Mouse (Mus musculus) left cerebral cortex, adult 2 months (tissue): ENCODE measurements around the gene Atf6. TPM values are rescaled to one million over a fixed set of nuclear protein-coding genes. Genes with fewer than 3 reads are reported as not detected.

Experiments
- DNase-seq, 2 experiments: peaks; one replicate each; pipeline ENCODE4 v3.0.0; 2021 to 2022; ENCODE audit warnings: low spot score in 2 of 2, mixed read lengths in 1 of 2; ENCODE audit errors: extremely low spot score in 1 of 2
- H3K27ac ChIP-seq: fragments of 200-600 bp; 2 replicates; pipeline ENCODE4 v1.8.1; 2022
- H3K4me3 ChIP-seq: fragments of 200-600 bp; 2 replicates; pipeline ENCODE4 v1.8.1; 2022
- CTCF ChIP-seq: fragments of 200-600 bp; IDR thresholded peaks from 2 replicates; pipeline ENCODE4 v1.8.1; 2022; ENCODE audit warnings: antibody characterized with exemption, mild to moderate bottlenecking, moderate library complexity
- intact Hi-C: fragments of 180-260 bp; cut with DNase I; formaldehyde crosslinking; loops from one replicate; pipeline ENCODE4 v1.15.1; 2025
- total RNA-seq, 2 experiments: library from RNA; stranded (reverse); gene quantifications; 2 replicates each; pipeline ENCODE4 v1.2.3; 2021

Atf6 gene
- total RNA-seq, 2 experiments from 2014 or later: 52.7 to 59.5 TPM

DNA sequence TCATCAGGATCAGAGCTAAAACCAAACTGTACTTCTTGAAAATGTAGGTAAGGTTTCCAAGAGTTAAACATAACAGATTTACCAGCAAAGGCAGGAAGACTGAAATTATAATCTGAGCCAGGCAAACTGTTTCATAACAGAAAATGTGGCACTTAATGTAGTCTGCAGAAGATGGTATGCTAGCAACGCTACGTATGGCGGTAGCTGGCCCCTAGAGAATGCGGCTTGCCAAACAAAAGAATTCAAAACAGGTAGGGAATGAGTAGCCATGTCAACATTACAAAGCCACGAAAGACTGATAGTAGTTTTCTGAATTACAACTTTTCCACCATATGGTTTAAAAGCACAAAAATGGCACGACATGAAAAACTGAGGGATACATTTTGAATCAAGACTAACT, 38.2 kb downstream of the Atf6 start:
- no peak for DNase-seq
- H3K4me3 ChIP-seq: no peak overlapping the region
- H3K27ac ChIP-seq: no peak overlapping the region
- intact Hi-C loops: no loop called here
- no peak for TF ChIP-seq CTCF

DNA sequence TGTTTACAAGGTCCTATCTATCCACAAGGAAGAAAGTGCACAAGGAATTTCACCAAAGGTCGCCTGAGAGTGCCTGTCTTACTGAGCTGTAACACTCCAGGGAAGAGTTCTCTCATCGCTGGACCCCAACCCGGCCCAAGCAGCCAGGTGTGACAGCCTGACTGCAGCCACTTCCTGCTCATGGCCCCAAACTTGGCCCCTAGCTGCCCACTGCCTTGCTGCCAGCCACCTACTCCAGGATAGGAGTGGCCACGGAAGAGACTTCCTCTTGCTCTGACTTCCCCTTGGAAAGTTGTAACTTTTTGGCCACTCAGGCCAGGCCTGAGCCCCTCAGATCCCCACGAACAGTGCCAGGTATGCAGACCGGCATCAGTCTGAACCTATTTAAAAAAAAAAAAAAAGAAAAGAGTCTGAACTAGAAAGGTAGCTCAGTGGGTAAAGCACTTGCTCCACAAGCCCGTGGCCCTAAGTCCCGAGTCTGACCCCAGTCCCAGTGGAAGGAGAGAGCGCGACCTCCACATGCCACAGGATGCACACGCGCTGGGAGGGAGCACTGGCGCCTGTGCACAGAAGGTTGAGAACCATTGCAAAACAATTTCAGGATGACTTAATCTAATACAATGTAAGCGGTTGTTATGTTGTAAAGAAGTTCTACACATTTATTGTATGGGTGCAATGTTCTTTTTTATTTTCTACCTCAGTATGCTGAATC, 47.3 kb downstream of the Atf6 start:
- no peak overlapping the region for H3K27ac ChIP-seq
- intact Hi-C loops: no loop called here
- no peak overlapping the region for H3K4me3 ChIP-seq
- TF ChIP-seq CTCF: no peak
- DNase-seq: no peak

DNA sequence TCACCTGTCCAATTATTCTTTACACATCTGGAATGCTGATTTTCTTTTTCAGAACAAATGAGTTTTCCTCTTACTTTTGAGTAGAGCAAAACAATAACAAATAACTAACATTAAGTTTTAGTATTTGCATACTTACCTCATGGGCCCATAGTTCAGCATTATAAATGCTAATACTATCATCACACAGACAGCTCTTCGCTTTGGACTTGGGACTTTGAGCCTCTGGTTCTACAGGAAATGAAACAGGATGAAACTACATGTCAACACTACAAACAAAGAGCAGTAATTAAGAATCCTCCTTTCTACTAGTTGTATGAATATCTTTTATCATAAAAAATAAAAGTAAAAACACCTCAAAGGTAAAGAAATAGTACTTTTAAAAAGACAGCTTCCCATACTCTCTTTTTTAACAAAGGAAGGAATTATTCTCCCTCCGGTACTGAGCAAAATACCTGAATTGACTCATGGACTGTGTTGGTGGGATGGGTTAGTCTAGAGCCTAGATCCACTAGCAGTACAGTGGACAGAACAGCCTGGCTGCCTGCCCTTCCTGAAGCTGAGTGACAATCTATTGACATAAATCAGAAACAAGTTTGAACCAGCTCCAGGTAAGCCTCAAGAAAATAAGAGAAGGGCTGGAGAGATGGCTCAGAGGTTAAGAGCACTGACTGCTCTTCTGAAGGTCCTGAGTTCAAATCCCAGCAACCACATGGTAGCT, 52.1 kb downstream of the Atf6 start:
- no peak for DNase-seq
- intact Hi-C loops: no loop called here
- no peak overlapping the region for H3K4me3 ChIP-seq
- TF ChIP-seq CTCF: no peak
- H3K27ac ChIP-seq: no peak overlapping the region

DNA sequence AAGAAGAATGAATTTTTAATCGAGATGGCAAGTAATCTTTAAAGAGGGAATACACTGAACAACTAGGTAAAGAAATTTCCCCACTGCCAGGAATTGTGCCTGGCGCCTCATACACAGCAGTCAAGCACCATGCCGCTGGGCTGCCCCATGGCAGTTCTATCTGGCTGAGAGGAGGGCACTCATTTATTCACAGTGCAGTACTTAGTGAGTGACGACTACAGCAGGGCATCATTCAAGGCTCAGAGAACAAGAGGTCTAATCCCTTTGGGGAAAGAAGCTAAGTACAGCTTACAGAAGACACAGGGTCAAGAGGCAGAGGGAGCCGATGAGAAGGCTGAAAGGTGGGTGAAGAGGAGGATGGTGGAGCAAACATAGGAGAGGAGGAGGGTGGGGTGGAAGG, 54.7 kb downstream of the Atf6 start:
- DNase-seq: no peak
- no peak for TF ChIP-seq CTCF
- Histone ChIP-seq H3K4me3 (no peak overlapping the region), H3K27ac (no peak overlapping the region)
- intact Hi-C loops: no loop called here

DNA sequence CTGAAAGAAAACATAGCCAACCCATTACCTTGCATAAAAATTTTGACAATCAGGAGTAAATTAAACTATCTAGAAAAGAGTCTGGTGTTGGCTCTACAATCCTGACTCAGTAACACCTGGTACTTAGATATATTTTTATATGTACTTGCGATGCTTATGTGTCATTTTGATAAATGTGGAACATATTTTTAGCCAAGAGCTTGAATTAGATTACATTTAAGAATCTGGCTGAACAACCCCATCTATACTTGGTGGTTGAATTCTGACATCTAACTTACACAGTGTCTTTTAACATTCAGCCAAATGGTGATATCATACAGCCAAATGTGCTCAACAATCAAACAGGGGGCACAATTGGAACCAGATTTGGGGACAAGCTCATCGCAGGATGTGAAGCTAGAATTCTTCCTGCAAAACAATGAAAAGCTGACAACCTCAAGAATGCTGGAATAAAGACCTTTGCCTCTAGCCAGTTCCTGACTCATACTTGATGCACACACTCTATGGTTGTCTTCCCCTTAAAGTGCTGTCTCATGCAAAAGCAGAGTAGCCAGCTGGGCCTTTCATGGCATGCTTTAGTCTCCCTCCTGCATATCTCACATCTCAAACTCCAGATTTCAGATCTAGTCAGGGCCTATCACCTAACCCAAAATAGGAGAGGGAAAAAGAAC, 59.8 kb downstream of the Atf6 start:
- no peak for DNase-seq
- Histone ChIP-seq H3K27ac (peak overlapping the region; percentile 62), H3K4me3 (no peak overlapping the region)
- intact Hi-C loops: no loop called here
- TF ChIP-seq CTCF: no peak

DNA sequence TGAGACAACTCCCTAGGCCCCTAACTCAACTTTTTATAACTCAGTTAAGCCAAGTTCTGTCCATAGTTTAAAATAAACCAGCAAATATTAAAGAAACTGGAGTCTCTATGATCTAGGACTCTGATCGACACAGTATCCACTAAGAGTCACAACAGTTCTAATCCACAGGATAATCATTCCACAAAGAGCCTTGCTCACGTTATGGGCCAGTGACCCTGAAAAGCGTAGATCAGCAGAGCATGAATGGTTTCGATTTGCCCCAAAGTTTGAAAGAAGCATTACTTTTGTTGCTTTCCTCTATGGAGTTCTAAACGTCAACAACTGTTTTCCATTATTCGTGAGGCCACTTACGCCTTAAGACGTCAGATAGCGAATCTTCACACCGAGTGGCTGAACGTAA, 62.9 kb downstream of the Atf6 start:
- Histone ChIP-seq H3K4me3 (no peak overlapping the region), H3K27ac (no peak overlapping the region)
- no peak for DNase-seq
- intact Hi-C loops: no loop called here
- no peak for TF ChIP-seq CTCF

DNA sequence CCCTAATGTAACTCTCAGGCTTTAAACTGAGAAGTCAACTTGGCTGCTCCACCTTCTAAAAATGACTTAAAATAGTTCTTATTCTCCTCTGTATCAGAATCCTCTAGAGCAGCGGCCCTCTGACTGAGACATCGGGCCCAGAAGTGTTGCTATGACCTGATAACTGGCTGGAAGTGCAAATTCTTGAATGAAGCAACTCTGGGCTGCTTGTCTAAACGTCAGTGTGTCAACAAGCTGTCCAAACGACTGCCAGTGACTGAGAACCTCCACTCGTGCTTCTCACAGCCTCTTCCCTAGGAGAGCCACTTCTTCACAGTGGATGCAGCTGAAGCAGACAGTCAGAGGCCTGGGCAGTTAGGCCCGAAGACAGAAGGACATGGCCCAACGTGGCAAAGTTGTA, 64.9 kb downstream of the Atf6 start:
- no peak for TF ChIP-seq CTCF
- Histone ChIP-seq H3K27ac (no peak overlapping the region), H3K4me3 (no peak overlapping the region)
- intact Hi-C loops: no loop called here
- no peak for DNase-seq

DNA sequence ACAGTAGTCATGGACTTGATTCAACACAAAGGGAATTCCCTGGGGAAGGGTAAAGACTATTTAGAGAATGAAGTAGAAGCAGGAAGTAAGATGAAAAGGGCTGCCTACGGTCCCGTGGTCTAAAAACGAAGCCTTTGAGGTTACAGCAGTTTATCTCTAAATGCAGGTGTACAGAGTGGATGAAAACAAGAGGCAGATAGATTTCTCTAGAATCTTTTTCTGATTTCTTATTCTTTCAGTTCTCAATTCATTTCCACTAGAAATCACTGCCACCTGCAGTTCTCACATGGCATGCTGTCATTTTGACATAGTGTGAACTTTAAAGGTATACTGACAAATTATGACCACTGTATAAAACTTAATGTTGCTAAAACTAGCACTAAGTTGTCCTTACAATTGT, 66.9 kb downstream of the Atf6 start:
- no peak for TF ChIP-seq CTCF
- no peak overlapping the region for H3K27ac ChIP-seq
- intact Hi-C loops: no loop called here
- DNase-seq: no peak
- H3K4me3 ChIP-seq: no peak overlapping the region

DNA sequence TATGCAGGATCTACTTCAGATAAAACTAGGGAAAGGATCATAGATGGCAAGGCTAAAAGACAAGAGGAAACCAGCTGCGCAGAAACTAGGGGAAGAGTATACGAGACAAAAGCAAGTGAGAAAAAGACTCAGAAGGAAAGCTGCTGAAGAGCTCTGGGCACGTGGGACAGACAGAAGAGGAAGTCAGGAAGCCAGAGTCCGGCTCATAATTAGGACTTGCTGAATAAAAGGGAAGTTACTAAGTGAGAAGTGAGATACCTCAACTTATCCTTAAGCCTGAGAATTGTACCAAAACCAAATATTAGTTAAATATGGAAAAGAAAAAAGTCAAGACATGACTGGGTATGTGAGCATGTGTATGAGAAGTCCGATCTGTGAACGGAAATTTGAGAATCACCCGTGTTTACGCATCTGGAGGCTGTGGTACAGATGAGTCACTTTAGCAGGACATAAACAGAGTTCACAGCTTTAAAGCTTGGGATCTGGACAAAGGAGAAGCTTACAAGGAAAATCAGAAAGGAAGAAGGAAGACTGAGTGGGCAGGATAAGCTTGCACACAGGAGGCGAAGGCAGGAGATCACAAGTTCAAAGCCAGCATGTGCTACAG, 71.7 kb downstream of the Atf6 start:
- no peak for DNase-seq
- Histone ChIP-seq H3K4me3 (no peak overlapping the region), H3K27ac (no peak overlapping the region)
- intact Hi-C loops: no loop called here
- no peak for TF ChIP-seq CTCF

DNA sequence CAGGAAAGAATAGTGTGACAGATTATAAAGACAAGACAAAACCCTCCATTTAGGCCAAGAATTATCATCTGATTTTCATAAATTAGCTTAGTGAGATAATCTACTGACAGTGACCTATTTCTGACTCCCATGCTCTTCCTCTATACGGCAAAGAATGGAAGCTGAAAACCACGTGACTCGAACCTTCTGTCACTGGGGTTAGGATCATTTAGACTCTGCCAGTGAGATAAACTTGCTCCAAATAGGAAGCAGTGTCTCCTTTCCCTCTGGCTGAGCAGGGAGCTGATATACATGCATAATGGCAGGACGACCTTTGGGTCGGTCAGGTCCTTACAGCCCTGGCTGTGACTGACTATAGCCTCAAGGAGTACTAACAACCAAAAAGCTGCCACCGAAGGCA, 76.0 kb downstream of the Atf6 start:
- intact Hi-C loops: no loop called here
- no peak overlapping the region for H3K4me3 ChIP-seq
- no peak overlapping the region for H3K27ac ChIP-seq
- DNase-seq: no peak
- no peak for TF ChIP-seq CTCF

DNA sequence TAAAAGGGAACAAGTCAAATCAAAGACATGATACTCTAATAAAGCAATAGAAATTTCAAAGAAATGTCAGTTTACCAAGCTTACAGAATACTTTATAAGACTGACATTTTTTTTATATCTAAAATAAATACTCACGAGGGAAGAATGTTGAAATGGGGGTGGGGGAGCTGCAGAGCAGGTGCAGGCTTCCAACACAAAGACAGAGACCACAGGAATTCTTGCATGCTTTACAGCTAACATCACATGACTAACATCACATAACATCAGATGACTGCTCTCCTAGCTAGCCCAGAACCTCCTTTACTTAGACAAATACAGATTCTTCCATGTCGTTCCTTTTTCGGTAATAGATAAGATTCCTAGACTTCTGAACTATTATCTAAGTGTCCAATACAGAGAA, 76.6 kb downstream of the Atf6 start:
- no peak for DNase-seq
- no peak overlapping the region for H3K27ac ChIP-seq
- no peak for TF ChIP-seq CTCF
- H3K4me3 ChIP-seq: no peak overlapping the region
- intact Hi-C loops: no loop called here

DNA sequence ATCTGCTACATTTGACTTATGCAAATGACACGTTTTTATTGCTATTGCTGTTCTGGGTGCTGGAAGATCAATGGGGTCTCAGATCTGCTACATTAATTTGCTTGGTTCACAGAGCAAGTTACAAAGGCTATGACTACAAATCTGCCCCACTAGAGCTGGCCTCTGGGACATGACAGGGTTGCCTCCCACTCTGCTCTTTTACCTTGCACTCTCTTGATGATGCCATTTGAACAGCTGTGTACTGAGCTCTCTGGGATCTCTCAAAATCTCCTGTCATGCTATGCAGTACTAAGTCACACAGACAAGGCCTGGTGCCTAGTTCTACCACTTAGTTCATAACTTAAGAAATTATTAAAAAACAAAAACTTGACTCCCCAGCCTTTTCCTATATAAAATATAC, 79.9 kb downstream of the Atf6 start:
- intact Hi-C loops: no loop called here
- no peak for TF ChIP-seq CTCF
- no peak overlapping the region for H3K27ac ChIP-seq
- no peak for DNase-seq
- no peak overlapping the region for H3K4me3 ChIP-seq
